Mouse (Mus musculus): ENCODE data around the gene Fam83e. TPM values are rescaled to one million over a fixed set of nuclear protein-coding genes. Genes with fewer than 3 reads are reported as not detected.

Gene Fam83e
- total and polyA plus RNA-seq, 3 experiments, result 0.13 to 1.3 (median 0.74) TPM

GRCm38 (mm10) chr7:45730727-45731431 is 9.9 kb downstream of the Fam83e start (continued):
- TF ChIP-seq JUN (IDR thresholded peaks at IDR 0.05; ENCODE audit: insufficient read depth, low read depth, low read length) (no peak), POLR2A (IDR thresholded peaks at IDR 0.05; ENCODE audit: low read depth, low read length) (no peak), RAD21 (IDR thresholded peaks at IDR 0.05; ENCODE audit: low read depth, low read length) (peak; percentile 42), MEF2A (IDR thresholded peaks at IDR 0.05; ENCODE audit: borderline replicate concordance, low read depth, low read length) (0 out of 2 replicates have a peak, but pooled peaks have one; percentile 32), SIN3A (IDR thresholded peaks at IDR 0.05; ENCODE audit: low read length) (no peak), ELF1 (IDR thresholded peaks at IDR 0.05; ENCODE audit: low read depth, low read length) (0 out of 2 replicates have a peak, but pooled peaks have one; percentile 21), ZKSCAN1 (IDR thresholded peaks at IDR 0.05; ENCODE audit: borderline replicate concordance, low read depth, low read length) (no peak), USF2 (conservative IDR thresholded peaks at IDR 0.05; ENCODE audit: low read depth, low read length) (no peak), HCFC1 (IDR thresholded peaks at IDR 0.05; ENCODE audit: low read depth, low read length) (peak; percentile 27; the same call in 1 of the 2 replicates), NRF1 (IDR thresholded peaks at IDR 0.05; ENCODE audit: low read depth, low read length) (0 out of 2 replicates have a peak, but pooled peaks have one; percentile 26), EP300 (IDR thresholded peaks at IDR 0.05; ENCODE audit: low read length) (no peak), CTCF (conservative IDR thresholded peaks at IDR 0.05 in 1 of 2, IDR thresholded peaks at IDR 0.05 in 1 of 2; ENCODE audit: low read depth in 2 of 2, low read length in 2 of 2) (peak in 1 of 2 experiments; percentile 74; a peak in 3 of 4 replicates), MYC (IDR thresholded peaks at IDR 0.05; ENCODE audit: low read depth, low read length) (no peak), ZMIZ1 (IDR thresholded peaks at IDR 0.05; ENCODE audit: low read depth, low read length) (no peak), PAX5 (IDR thresholded peaks at IDR 0.05; ENCODE audit: low read length) (no peak), NELFE (IDR thresholded peaks at IDR 0.05; ENCODE audit: low read depth, low read length) (0 out of 2 replicates have a peak, but pooled peaks have one; percentile 25), E2F4 (IDR thresholded peaks at IDR 0.05; ENCODE audit: insufficient replicate concordance, low read depth, low read length) (no peak)

- peaks cover 6 to 19% of the 10 kb centered on the region in 2 experiments for H3K36me3 ChIP-seq (replicated peaks in 1 of 2; ENCODE audit: control insufficient read depth in 1 of 2, insufficient read depth in 1 of 2, low read length in 1 of 2)
- no peak overlapping the region for H3K27ac ChIP-seq (ENCODE audit: insufficient read depth, low read depth)
- no peak for DNase-seq (ENCODE audit: extremely low read depth)
- no peak overlapping the region for H3K4me3 ChIP-seq (replicated peaks in 1 of 3; ENCODE audit: low read depth in 2 of 3, low read length in 2 of 3, poor library complexity in 1 of 3)
- no peak overlapping the region for H3K9ac ChIP-seq (ENCODE audit: insufficient read depth, low read depth)
- in situ Hi-C loops (cut with MboI; ENCODE audit: low pct_ligation_motif_present, low pct_unique_long_range_greater_than_20kb, low sequenced_read_pairs) (loop anchor here (10.0 kb wide), 2 partner anchors 191 to 271 kb away; partner anchors contain the start of genes Ccdc114 and Emp3), dilution Hi-C loops (cut with MboI; ENCODE audit: extremely low pct_ligation_motif_present, extremely low pct_unique_long_range_greater_than_20kb, low sequenced_read_pairs) (no loop called here)
- no peak overlapping the region for H3K4me2 ChIP-seq (ENCODE audit: insufficient read depth, low read depth, poor library complexity, severe bottlenecking)
- no peaks in the 10 kb centered on the region for H3K79me2 ChIP-seq (replicated peaks; ENCODE audit: control insufficient read depth, extremely low read depth, insufficient read depth, poor library complexity, severe bottlenecking)
- no peaks in the 10 kb centered on the region for H3K27me3 ChIP-seq (replicated peaks)
- peaks cover 0 to 10% of the 10 kb centered on the region in 2 experiments; a peak in 2 of 4 replicates for H3K4me1 ChIP-seq (ENCODE audit: control insufficient read depth in 1 of 2, insufficient read depth in 2 of 2)
- no peak for TF ChIP-seq ZKSCAN1 (IDR thresholded peaks at IDR 0.05; ENCODE audit: borderline replicate concordance, low read depth, low read length)
- no peak for TF ChIP-seq PAX5 (IDR thresholded peaks at IDR 0.05; ENCODE audit: low read length)
- no peak for TF ChIP-seq MYC (IDR thresholded peaks at IDR 0.05; ENCODE audit: low read depth, low read length)
- no peak for TF ChIP-seq RAD21 (IDR thresholded peaks at IDR 0.05; ENCODE audit: low read depth, low read length)
- no peak for TF ChIP-seq JUN (IDR thresholded peaks at IDR 0.05; ENCODE audit: insufficient read depth, low read depth, low read length)
- no peak for TF ChIP-seq SMC3 (IDR thresholded peaks at IDR 0.05; ENCODE audit: low read depth, low read length)
- no peak for TF ChIP-seq E2F4 (IDR thresholded peaks at IDR 0.05; ENCODE audit: insufficient replicate concordance, low read depth, low read length)
- no peak for TF ChIP-seq SIN3A (IDR thresholded peaks at IDR 0.05; ENCODE audit: low read length)
- no peak for TF ChIP-seq ZMIZ1 (IDR thresholded peaks at IDR 0.05; ENCODE audit: low read depth, low read length)
- no peak for TF ChIP-seq ZC3H11A (IDR thresholded peaks at IDR 0.05; ENCODE audit: low read depth, low read length)
- no peak for TF ChIP-seq USF1 (IDR thresholded peaks at IDR 0.05; ENCODE audit: low read depth, low read length)
- no peak for TF ChIP-seq GABPA (IDR thresholded peaks at IDR 0.05; ENCODE audit: insufficient replicate concordance, low read depth, low read length)
- no peak for TF ChIP-seq CHD1 (IDR thresholded peaks at IDR 0.05; ENCODE audit: low read depth, low read length)
- TF ChIP-seq JUND (conservative IDR thresholded peaks at IDR 0.05; ENCODE audit: low read depth, low read length), result no peak
- TF ChIP-seq ZNF384 (IDR thresholded peaks at IDR 0.05; ENCODE audit: low read depth, low read length), result no peak
- no peak for TF ChIP-seq ETS1 (conservative IDR thresholded peaks at IDR 0.05; ENCODE audit: low read depth, low read length)
- no peak for TF ChIP-seq NRF1 (IDR thresholded peaks at IDR 0.05; ENCODE audit: low read depth, low read length)
- TF ChIP-seq HCFC1 (IDR thresholded peaks at IDR 0.05; ENCODE audit: low read depth, low read length), result no peak
- TF ChIP-seq BHLHE40 (IDR thresholded peaks at IDR 0.05; ENCODE audit: low read depth, low read length), result no peak
- no peaks in the 10 kb centered on the region for H3K9me3 ChIP-seq (replicated peaks; ENCODE audit: low read length)
Measured at GRCm38 (mm10) chr7:45733477-45733876, 12.5 kb downstream of the Fam83e start.
